Mouse (Mus musculus) ovary, adult 18-20 months (tissue): ENCODE results near the gene Cep104.

Source experiments
- DNase-seq: peaks from one replicate; pipeline ENCODE4 v3.0.0; 2022; ENCODE audit warnings: low spot score, mixed read lengths

Cep104 gene

DNA sequence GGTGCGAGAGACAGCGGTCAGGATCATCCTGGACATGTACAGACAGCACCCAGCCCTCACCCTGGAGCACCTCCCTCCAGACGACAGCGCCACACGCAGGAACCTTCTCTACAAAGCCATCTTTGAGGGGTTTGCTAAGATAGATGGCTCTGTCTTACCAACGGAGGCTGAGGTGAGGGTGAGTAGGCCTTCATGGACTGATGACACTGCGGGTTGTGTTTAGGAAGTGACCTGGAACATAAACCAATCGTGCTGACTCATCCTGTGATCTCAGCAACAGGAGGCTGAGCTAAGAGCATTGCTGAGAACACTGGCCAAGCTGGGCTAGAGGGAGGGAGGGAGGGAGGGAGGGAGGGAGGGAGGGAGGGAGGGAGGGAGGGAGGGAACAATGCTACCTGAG is 18.5 kb downstream of the Cep104 start:
- no peak for DNase-seq

DNA sequence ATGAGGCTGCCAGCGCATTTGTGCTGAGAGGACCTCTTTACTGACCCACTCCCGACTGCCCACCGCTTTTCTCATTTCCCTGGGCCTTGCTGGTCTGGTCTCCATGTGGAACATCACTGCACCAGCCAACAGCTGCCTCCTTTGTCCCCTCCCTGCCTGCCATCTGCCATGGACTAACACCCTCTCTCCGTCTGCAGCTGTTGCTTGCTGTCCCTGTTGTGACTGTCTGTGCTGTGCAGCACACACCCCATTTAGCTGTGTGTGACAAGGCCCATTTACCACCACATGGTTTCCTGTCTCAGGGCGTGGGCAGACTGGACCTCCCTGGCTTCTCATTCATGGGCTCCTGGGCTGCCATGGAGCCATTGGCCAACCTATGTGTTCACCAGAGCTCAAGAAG is 30.5 kb downstream of the Cep104 start:
- DNase-seq = no peak

DNA sequence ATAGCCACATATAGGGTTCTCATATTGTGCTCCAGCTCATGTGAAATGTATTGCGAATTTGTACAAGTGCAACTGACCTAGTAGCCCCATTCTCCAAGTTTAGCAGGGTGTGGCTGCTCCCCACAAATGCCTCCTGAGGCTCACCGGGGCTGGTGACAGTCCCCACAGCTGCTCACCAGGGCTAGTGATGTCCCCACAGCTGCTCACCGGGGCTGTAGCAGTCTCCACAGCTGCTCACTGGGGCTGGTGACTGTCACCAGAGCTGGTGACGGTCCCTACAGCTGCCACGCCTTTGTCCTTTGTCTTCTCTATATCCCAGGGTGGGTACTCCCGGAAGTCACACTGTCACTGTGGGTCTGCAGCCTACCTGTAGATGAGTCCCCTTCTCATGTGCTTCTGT is 31.3 kb downstream of the Cep104 start:
- no peak for DNase-seq

DNA sequence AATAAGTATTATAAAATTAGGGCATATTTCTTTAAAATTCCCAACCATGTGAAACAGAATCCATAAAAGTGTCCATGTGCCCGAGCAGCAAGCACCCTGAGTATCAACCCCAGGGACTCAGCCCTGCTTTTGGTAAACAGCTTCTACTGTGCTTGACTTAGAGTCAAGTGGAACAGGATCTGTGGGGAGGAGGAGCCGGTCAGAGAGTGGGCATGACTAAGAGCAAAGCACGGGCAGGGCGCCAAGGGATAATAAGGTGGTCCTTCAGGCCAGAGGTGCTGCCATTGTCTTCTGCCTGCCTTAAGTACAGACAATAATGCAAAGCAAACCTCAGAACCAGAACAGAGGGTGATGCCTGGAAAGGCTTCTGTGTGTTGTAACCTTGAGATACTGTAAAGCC is 32.8 kb downstream of the Cep104 start:
- DNase-seq = no peak

DNA sequence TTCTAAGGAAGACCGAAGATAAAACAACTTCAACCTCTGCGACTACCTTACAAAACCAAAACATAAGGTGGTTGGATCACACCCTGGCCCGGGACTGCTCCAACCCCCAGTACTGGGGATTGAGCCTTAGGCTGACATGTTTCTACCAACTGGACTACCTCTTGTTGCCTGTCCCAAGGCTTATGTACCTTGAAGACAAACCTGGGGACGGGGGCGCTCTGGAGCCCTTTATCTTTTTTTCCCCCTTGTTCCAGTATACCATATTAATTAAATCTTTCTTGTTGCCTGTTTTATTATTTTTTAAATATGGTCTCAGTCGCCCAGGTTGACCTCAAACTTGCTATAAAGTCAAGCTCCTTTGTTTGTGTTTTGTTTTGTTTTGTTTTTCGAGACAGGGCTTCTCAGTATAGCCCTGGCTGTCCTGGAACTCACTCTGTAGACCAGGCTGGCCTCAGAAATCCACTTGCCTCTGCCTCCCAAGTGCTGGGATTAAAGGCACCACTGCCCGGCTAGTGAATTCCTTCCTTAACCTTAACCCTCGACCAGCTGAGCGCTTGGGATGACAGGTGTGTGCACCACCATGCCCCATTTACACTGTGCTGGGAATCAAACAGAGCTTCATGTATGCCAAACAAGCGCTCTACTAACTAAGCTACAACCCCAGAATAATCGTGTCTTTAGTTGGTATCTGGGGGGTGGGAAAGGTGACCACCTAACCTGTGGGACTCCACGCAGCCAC is 36.1 kb downstream of the Cep104 start:
- DNase-seq = no peak

DNA sequence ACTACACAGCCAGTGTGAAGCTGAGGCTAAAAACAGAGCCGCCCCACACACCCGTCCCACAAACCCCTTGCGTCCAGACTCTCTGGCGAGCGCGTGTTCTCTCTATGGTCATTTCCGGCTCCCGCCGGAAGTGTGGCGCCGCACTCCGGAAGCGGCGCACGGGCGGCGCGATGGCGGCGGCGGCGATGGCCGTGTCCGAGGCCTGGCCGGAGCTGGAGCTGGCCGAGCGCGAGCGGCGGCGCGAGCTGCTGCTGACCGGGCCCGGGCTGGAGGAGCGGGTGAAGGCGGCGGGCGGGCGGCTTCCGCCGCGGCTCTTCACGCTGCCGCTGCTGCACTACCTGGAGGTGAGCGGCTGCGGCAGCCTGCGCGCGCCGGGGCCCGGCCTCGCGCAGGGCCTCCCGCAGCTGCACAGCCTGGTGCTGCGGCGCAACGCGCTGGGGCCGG is 36.7 kb downstream of the Cep104 start, which contains the start of gene Lrrc47:
Gene Lrrc47 (plus strand): TSS at position 86 of the 444 bp plus-strand sequence.
- peak; percentile 71 for DNase-seq

DNA sequence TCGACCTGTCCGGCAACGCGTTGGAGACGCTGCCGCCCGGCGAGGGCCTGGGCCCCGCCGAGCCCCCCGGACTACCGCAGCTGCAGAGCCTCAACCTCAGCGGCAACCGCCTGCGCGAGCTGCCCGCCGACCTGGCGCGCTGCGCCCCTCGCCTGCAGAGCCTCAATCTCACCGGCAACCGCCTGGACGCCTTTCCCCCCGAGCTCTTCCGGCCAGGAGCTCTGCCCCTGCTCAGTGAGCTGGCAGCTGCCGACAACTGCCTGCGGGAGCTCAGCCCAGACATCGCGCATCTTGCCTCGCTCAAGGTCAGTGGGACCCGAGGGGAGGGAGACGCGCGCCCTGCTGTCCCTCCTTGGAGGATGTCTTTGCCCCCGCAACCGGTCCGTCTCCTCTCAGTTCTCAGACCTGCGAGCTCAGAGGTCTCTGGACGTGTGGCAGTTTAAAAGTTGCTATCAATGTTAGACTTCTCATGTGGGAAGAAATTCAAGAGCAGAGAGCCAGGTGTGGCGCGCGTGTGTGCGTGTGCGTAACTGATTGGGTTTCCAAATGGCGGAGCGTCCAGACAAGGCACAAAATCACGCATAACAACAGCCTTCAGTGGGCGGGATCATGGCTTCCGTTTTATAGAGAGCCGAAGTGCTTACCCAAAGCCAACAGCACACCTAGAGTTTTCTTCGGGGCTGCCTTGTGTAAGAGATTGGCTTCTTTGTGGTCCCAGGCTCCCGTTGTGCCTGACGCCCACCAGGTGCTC is 37.3 kb downstream of the Cep104 start:
- DNase-seq = no peak

DNA sequence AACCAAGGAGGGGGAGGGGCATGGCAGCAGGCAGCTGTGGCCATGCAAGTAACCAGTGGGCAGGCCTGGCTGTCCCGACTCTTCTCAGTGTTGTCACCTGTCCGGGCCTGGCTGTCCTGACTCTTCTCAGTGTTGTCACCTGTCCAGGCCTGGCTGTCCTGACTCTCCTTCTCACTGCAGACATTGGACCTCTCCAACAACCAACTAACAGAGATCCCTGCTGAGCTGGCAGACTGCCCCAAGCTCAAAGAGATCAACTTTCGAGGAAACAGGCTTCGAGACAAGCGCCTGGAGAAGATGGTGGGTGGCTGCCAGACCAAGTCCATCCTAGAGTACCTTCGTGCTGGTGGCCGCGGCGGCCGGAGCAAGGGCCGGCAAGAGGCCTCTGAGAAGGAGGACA is 40.5 kb downstream of the Cep104 start:
- DNase-seq = no peak

DNA sequence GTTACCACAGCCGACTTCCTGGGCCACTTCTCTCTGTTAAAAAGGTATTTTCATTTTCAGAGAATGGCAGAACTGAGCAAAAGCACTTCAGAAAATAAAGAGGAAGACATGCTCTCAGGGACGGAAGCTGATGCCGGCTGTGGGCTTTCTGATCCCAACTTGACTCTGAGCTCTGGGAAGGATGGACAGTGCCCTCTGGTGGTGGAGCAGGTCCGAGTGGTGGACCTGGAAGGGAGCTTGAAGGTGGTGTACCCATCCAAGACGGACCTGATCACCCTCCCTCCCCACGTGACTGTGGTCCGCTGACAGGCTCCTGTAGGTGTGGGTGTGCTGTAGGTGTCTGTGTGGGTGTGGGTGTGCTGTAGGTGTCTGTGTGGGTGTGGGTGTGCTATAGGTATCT is 44.6 kb downstream of the Cep104 start:
- DNase-seq = no peak

DNA sequence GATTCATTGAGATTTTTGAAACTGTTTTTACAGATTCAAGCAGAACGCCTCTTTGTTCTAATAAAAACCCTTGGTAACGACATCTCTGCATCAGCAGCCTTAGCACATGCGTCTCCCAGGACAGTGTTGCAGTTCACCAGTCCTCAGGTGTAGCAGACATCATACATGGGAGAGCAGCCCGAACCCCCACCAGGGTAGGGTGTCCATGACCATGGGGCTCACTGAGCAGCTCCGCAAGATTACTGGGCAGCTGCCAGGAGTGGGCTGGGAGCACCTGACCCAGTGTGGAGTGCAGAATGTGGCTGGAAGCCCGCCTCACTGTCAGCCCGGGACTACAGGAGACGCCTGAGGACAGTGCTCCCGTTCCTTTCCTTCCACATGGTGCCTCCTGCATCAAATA is 46.4 kb downstream of the Cep104 start:
- no peak for DNase-seq

DNA sequence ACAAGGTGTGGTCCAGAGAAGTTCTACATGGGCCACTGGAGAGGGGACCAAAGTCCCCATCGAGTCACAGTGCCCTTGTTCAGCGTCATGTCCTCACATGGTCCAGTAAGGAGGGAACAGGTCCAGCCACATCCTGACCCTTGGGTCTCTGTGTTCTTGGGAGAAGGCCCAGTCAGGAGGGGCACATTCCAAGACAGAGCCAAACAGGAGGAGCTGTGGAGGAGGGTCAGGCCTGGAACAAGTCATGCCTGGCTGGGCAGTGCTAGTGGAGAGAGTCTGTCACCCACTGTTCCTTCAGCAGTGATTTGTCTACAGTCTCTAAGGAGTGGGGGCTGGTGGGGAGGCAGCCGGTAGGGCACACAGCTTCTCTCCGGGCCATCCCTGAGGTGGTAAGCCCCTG is 47.4 kb downstream of the Cep104 start:
- peak; percentile 71 for DNase-seq

DNA sequence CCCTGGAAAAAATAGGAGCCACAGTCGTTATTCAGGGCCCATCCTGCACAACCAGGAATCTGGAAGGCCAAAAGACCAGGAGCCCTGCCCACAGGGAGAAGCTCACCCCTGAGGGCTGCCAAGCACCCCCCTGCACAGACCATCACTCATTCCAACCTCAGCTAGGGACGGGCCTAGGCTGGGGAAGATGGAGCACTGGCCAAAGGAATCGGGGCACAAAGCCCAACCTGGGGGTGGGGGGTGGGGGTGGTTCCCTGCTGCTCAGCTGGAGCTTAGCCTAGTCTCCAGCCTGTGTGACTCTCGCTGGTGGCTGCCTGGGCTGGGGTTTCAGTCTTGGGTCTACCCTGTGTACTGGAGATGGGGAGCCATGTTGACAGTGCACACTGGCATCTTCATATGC is 47.9 kb downstream of the Cep104 start:
- DNase-seq = no peak

DNA sequence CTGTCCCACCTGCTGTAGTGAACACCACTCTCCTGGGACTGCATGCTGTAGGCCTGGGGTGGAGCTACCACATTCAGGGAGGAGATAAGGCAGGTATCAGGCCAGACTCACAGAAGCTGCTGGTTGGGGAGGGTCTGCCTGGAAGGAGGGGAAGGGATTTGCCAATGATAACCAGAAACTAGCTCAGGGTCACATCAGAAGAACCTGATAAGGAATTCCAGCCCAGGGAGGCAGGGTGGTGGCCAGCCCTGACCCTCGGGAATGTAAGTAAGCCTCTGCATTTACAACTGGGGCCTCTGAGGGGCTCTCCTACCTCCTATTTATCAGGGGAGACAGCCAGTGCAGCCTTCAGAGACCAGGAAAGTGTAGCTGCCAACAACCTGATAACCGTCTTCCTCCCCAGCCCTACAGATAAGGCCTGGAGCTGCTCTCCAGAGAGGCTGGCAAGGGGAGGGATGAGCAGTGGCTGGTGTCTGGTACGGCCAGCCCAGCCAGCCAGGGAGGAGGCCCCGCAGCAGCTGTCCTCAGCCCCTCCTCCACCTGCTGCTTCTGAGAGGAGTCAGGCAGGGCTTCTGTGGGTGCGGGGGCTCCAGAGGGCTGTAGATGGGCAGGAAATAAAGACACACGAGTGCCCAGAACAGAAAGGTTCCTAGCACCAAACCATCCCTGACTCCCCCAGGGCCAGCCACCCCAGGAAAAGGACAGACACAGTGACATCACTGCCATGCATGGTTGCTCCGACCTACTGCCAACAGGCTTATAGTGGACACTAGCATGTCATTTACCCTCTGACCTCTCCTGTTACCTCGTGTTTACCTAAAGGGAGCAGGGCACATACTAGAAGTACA is 49.0 kb downstream of the Cep104 start:
- peak; percentile 80 for DNase-seq

DNA sequence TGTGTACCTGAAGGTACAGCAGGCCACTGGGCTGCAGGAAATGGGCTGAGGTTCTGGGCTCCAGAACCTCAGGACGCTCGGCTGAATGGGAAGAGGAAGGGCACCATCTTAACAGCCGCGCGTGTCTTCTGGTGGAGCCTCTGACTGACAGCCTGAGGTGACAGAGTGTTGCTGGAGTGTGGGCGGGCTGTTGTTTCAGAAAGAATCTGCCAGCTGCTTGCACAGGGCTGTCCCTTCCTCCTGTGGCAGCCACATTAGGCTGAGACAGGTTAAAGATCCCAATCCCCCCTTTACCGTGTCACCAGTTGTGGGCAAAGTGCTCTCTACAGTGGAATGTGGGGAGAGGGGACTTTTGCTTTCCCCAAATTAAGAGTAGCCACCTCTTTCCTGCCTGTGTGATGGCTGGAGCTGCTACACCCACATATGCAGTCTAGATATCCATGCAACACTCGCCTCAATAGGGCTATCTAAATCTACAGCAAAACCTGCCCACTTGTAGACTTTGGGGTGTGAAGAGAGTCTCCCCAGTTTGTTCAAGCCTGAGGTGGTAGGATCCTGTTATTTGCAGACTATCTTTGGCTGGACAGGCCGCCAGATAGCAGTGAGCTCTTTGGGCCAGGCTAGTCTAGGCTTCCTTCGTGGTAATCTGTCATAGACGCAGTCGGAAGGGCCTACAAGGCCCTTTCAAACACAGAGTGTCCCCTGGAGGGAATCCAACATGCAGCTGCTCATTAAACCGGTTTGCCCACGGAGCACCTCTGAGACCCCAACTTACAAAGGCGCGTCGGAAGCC is 49.9 kb downstream of the Cep104 start:
- DNase-seq = no peak

DNA sequence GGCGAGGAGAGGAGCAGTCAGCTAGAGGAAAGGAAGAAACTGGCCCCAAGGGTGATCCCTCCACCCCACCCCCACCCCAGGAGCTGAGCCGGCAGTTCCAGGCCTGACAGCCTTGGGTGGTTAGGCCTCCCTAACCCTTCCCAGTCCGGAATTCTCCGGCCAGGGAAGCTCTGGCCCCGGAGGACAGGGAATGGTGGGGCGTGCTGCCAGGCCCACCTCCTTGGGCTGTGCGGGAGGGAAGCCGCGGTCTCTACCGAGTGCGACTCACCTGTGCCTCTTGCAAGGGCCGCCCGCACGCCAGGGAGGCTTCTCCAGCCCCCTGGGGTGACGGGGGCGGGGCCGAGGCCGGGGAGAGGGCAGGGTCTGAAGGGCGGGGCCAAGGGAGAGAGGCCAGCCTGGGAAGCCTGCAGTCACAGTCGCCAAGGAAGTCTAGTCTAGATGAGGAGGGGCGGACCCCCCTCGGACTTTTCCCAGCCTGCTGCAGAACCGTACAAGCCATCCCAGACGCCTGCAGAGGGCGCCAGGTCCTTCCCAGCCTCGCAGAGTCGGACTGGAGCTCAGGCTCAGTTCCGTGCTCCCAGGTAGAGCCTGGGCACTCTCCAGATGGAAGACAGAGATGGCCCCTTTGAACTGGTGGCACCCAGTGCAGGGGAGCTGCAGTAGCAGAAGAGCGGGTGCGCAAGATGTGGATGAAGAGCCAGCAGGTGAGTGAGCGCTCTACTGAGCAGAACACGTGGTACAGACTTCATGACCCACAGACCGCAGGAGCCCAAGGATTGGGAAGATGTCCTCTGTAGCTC is 50.8 kb downstream of the Cep104 start, which contains the start of gene Smim1:
Gene Smim1 (minus strand): TSS at position 590 of the 800 bp plus-strand sequence.
- peak; percentile 82 for DNase-seq

DNA sequence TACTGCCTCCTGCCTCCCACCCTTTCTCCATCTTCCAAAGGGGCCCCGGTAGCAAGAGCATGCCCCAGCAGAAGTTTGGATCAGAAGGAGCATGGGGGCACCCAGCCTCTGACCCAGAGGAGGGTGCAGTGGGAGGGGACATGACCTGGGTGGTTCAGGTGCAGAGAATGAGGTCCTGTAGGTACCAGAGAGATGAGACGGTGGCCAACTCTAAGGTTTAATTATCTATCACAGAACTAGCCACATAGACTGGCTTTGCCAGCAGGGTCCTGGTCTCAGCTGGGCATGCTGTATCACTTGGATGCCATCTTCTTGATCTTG is 51.4 kb downstream of the Cep104 start:
- DNase-seq = no peak

DNA sequence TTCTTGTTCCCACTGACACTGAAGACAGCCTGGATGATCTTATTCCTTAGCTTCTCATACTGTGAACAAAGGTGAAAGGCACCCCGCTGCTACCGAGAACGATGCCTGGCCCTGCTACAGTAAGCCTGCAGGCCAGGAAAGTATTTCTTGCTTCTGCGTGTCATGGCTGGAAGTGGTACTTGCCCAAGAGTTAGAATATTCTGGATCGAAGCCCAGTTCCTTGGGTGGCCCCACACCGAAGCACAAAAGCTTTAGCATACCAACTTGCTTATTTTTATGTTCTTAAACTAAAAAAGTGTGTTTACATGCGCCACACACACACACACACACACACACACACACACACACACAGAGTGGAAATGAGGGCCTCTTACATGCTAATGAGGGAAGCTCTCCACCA is 53.1 kb downstream of the Cep104 start:
- DNase-seq = no peak

DNA sequence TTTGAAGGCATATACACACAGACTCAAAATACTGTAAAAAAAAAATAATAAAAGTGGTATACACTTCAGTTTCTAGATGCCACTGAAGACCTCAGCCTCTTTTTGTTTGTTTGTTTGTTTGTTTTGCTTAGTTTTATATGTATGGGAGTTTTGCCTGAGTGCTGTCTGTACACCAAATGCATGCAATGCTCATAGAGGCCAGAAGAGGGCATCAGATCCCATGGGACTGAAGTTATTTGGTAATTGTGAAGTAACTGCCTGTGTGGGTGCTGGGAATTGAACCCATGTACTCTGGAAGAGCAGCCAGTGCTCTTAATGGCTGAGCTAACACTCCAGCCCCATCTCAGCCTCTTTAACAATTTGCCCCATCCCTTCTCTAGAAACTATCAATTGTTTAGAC is 53.7 kb downstream of the Cep104 start:
- DNase-seq = no peak

DNA sequence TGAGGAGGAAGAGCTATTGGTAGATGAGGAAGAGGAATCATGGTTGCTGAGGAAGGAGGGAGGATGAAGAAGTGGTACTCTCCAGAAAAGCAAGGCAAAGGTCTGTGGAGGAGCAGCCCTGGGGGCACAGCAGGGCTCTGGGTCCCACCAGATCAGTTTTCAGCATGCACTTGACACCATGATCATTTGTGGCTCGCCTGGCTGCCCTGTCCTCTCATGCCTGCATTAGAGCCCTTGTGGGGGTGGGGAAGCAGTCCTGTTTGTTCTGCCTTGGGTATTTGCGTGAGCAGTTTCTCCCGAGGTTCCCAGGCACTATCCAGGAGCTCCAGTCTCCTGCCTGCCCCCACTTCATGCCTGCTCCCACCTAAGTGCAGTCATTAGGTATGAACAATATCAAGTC is 62.1 kb downstream of the Cep104 start:
- no peak for DNase-seq

DNA sequence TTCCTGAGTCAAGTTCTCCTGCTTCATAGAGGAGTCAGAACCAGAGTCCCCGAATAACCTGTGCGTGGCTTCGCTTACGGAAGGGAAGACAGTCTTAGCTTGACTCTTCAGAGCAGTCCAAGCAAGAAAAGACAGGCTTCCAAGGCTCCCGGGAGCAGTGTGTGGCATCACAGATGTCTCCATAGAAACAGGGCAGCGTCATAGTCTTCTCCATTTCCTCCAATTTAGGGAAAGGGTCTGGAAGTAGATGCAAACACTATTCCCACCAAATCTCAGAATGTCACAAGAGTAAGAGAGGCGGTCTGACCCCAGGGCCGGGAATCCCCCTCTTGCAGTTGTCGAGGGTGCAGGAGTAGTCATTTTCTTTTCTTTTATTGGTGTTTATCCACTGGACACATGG is 67.6 kb downstream of the Cep104 start, which contains the start of gene Ccdc27:
Gene Ccdc27 (minus strand): TSS at position 101 of the 400 bp plus-strand sequence.
- DNase-seq = no peak

DNA sequence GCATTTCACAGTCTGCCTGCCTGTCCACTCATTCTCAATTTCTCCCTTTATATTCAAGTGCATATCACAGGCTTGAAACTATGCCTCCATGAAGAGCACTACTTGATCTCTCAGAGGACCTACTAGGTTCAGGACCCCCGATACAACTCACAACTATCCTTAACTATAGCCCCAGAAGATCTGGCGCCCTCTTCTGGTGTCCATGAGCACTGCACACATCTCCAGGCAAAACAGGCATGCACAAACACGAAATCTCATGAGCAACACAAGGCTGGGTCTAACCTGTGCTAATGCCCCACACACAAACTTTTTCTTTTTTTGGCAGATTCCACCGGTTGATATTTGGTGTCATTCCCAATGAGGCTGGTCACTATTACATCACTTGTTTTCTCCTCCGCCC is 70.8 kb downstream of the Cep104 start:
- DNase-seq = no peak
